Mouse (Mus musculus) midbrain, postnatal 0 days (tissue): ENCODE data around the gene Kif26a. TPM values are rescaled to one million over a fixed set of nuclear protein-coding genes. Genes with fewer than 3 reads are reported as not detected.
A peak's percentile ranks its signal among the peaks of the same experiment; 100 is the strongest.

Source experiments
- ATAC-seq: fragments of 200-750 bp; cut with Nextera tagmentation; 2 replicates; pipeline ENCODE4 v1.8.0; 2017; ENCODE audit warnings: moderate number of reproducible peaks, mild to moderate bottlenecking, moderate TSS enrichment, moderate library complexity; ENCODE audit not compliant: low FRiP score
- DNase-seq: peaks from one replicate; pipeline ENCODE4 v3.0.0-alpha.2; 2015; ENCODE audit warnings: low spot score
- H3K27ac ChIP-seq: fragments of 300-500 bp; sonication (generic); 2 replicates; pipeline ENCODE4 v1.5.1; 2014; ENCODE audit warnings: low read depth, mild to moderate bottlenecking, low read length, mixed read lengths
- H3K27me3 ChIP-seq: fragments of 300-500 bp; sonication (generic); 2 replicates; pipeline ENCODE4 v1.6.1; 2014; ENCODE audit warnings: low read length, control low read depth, mixed read lengths; ENCODE audit not compliant: insufficient read depth
- H3K36me3 ChIP-seq: fragments of 300-500 bp; sonication (generic); 2 replicates; pipeline ENCODE4 v1.6.1; 2014; ENCODE audit warnings: low read length, control low read depth, mixed read lengths; ENCODE audit not compliant: insufficient read depth
- H3K4me1 ChIP-seq: fragments of 300-500 bp; sonication (generic); 2 replicates; pipeline ENCODE4 v1.6.1; 2014; ENCODE audit warnings: mild to moderate bottlenecking, control low read depth, antibody characterized with exemption, low read length, mixed read lengths; ENCODE audit not compliant: insufficient read depth
- H3K4me2 ChIP-seq: fragments of 300-500 bp; sonication (generic); 2 replicates; pipeline ENCODE4 v1.6.1; 2014; ENCODE audit warnings: low read depth, mild to moderate bottlenecking, low read length, mixed read lengths; ENCODE audit not compliant: poor library complexity, severe bottlenecking
- H3K4me3 ChIP-seq: fragments of 300-500 bp; sonication (generic); 2 replicates; pipeline ENCODE4 v1.5.1; 2014; ENCODE audit warnings: low read depth, mild to moderate bottlenecking, low read length, moderate library complexity
- H3K9ac ChIP-seq: fragments of 300-500 bp; sonication (generic); replicated peaks from 2 replicates; pipeline ENCODE4 v1.6.1; 2014; ENCODE audit warnings: mild to moderate bottlenecking, low read length, moderate library complexity, mixed read lengths; ENCODE audit not compliant: poor library complexity, severe bottlenecking
- H3K9me3 ChIP-seq: fragments of 300-500 bp; sonication (generic); 2 replicates; pipeline ENCODE4 v1.6.1; 2016; ENCODE audit warnings: low read length, control low read depth
- CTCF ChIP-seq: IDR thresholded peaks from 2 replicates; pipeline ENCODE4 v1.5.1; 2016; ENCODE audit warnings: antibody characterized with exemption, mild to moderate bottlenecking
- WGBS: fragments of 180-500 bp; shearing (Covaris S2); extraction: QIAGEN DNeasy Blood & Tissue Kit; methylation state at CpG from one replicate; pipeline ENCODE4 v1.1.7; 2014; 5-methylcytosine and 5-hydroxymethylcytosine counted together
- polyA plus RNA-seq: library from polyadenylated mRNA; unstranded; fragments of >200 nt; fragmentation: Nextera tagmentation; extraction: Ambion mirVana; gene quantifications from 2 replicates; pipeline ENCODE4 v1.2.1, GENCODE M21; 2015
- total RNA-seq: library from RNA; depleted of rRNA; stranded (reverse); fragments of >200 nt; gene quantifications from 2 replicates; pipeline ENCODE4 v1.2.3, GENCODE M21; 2014

Kif26a gene
- total and polyA plus RNA-seq, 2 experiments from 2014 or later, result 2.4 to 26.5 TPM

GRCm38 (mm10) chr12:112217021-112217420 is 71.0 kb downstream of the Kif26a start:
- H3K36me3 ChIP-seq, result no peaks in the 10 kb centered on the region
- no peak overlapping the region for H3K4me2 ChIP-seq
- no peak overlapping the region for H3K9ac ChIP-seq
- H3K4me1 ChIP-seq, result peaks cover 5% of the 10 kb centered on the region; the same call in 1 of the 2 replicates
- no peak for TF ChIP-seq CTCF
- H3K27ac ChIP-seq, result no peak overlapping the region
- no peaks in the 10 kb centered on the region for H3K27me3 ChIP-seq
- WGBS, result 31% methylated on average over 7 of the region's 7 CpGs
- no peak for ATAC-seq
- H3K9me3 ChIP-seq, result no peaks in the 10 kb centered on the region
- H3K4me3 ChIP-seq, result no peak overlapping the region
- DNase-seq, result peak; percentile 57

DNA sequence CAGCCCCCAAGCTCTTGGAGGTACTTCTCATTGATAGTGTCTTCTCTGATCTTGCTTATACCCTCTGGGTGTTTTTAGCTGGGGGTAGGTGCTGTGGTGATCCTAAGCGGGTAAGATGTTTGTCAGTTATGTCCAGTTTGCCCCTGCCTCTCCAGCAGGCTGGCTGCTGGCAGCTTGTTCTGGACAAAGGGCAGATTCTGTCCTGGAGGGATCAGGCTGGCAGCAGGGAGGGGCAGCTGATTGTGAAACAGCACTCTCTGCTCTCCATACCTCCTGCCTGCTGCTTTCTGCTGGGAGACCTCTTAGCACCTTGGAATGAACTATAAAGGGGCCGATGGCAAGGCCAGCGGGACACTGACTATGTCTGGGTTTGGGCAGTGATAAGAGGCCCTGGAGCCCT is 71.7 kb downstream of the Kif26a start:
- Histone ChIP-seq H3K27me3 (no peaks in the 10 kb centered on the region), H3K4me1 (peaks cover 5% of the 10 kb centered on the region; the same call in 1 of the 2 replicates), H3K9me3 (no peaks in the 10 kb centered on the region), H3K4me2 (no peak overlapping the region), H3K36me3 (no peaks in the 10 kb centered on the region), H3K27ac (no peak overlapping the region), H3K4me3 (no peak overlapping the region), H3K9ac (no peak overlapping the region)
- ATAC-seq, result no peak
- no peak for DNase-seq
- 70% methylated on average over 3 of the region's 3 CpGs for WGBS
- TF ChIP-seq CTCF, result no peak

DNA sequence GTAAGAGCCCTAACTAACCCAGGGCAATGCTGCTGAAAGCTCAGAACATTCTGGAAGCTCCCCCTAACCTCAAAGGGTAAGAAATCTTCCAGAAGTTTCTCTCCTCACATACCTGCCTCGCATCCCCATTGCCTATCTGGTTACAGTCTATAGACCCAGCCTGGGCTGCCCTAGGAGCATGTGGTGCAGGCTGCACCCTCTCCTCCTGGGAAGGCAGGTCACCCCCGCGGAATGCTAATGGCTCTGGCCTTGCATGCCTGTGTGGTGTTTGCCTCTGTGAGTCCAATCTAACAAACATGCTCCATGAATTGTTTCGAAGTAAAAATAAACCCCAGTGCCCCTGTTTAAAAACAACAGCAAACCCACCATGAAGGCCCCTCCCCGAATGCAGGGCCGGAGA is 75.3 kb downstream of the Kif26a start:
- H3K27ac ChIP-seq, result no peak overlapping the region
- no peak for ATAC-seq
- no peaks in the 10 kb centered on the region for H3K27me3 ChIP-seq
- H3K4me3 ChIP-seq, result no peak overlapping the region
- H3K9ac ChIP-seq, result no peak overlapping the region
- no peaks in the 10 kb centered on the region; the same call in 1 of the 2 replicates for H3K4me1 ChIP-seq
- WGBS, result 37% methylated on average over 6 of the region's 6 CpGs
- DNase-seq, result no peak
- H3K36me3 ChIP-seq, result no peaks in the 10 kb centered on the region
- H3K9me3 ChIP-seq, result no peaks in the 10 kb centered on the region
- no peak overlapping the region for H3K4me2 ChIP-seq
- no peak for TF ChIP-seq CTCF

DNA sequence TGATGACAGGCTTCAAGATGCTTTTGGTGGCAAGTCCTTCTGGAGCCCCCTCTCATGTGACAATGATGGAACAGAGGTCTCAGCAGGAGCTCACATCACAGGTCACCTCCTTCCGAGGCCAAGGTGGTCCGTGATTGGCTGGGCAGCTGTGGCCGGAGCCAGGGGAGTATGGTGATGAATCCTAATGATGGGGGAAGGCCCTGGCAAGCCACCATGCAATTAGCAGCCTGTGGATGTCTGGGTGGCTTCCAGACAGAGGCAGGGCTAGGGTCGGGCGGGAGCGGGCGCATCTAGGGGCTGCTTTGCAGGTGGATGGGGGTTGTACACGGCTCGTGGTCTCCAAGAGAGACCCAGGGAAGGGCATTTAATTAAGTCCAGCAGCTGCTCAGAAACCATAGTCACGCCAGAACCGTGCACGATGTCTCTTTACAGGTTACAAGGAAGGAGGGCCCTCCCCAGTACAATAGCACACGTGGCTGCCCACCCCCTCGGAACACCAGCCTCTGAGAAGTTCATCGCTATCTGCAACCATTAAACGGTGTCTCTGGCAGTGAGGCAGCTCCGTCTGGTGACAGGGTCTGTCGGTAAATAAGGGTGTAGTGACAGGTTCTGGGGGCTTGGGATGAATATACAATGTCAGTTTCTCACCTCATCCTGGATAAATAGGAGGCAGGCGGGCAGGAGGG is 75.9 kb downstream of the Kif26a start:
- Histone ChIP-seq H3K27ac (no peak overlapping the region; the same call in 1 of the 2 replicates), H3K27me3 (no peaks in the 10 kb centered on the region), H3K4me1 (no peaks in the 10 kb centered on the region; the same call in 1 of the 2 replicates), H3K9ac (0 out of 2 replicates have a peak overlapping the region, but pooled peaks have one; percentile 24), H3K9me3 (no peaks in the 10 kb centered on the region), H3K36me3 (no peaks in the 10 kb centered on the region), H3K4me2 (no peak overlapping the region), H3K4me3 (no peak overlapping the region)
- DNase-seq (peak; percentile 84), ATAC-seq (peak; percentile 62; the same call in 1 of the 2 replicates)
- WGBS, result 13% methylated on average over 19 of the region's 19 CpGs
- TF ChIP-seq CTCF, result no peak

DNA sequence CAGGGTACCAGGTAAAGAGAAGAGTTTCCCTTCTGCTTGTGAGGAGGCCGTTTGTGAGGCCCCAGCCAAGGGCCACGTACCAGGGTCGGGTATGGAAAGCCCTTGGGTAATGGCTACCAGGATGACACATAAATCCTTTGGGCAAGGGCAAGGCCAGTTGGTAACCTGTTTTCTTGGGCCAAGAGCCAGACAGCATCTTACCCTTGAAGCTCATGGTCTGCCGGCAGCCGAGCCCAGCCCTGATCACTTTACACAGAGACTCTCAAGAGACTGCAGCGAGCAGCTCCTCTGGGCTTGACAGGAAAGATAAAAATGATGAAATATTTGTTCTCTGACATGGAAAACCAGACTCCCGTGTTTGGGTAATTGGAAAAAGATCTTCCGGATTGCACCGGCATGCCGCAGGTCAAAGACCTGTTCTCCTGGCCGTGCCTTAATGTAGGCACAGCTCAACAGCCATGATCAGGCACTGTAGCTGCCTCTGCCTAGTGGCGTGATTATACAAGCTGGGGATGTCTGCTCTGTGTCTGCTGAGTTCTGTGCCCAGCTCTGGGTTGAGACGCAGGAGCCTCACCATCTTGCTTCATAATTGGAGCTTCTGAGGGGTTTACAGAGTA is 77.8 kb downstream of the Kif26a start:
- Histone ChIP-seq H3K36me3 (no peaks in the 10 kb centered on the region), H3K27ac (no peak overlapping the region), H3K9ac (no peak overlapping the region), H3K9me3 (no peaks in the 10 kb centered on the region), H3K27me3 (no peaks in the 10 kb centered on the region), H3K4me3 (no peak overlapping the region), H3K4me1 (no peaks in the 10 kb centered on the region), H3K4me2 (no peak overlapping the region)
- 76% methylated on average over 13 of the region's 13 CpGs for WGBS
- no peak for DNase-seq
- no peak for TF ChIP-seq CTCF
- ATAC-seq, result no peak

DNA sequence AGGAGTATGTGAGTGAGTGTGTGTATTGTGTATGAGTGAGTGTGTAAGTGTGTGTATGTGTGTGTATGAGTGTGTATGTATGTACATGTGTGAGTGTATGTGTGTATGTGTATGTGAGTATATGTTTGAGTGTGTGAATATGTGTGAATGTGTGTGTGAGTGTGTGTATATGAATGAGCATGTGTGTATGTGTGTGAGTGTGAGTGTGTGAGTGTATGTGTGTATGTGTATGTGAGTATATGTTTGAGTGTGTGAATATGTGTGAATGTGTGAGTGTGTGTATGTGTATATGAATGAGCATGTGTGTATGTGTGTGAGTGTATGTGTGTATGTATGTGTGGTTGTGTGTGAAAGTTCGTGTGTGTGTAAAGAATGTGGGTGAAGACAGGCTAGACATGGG is 80.2 kb downstream of the Kif26a start:
- H3K9me3 ChIP-seq, result no peaks in the 10 kb centered on the region
- H3K9ac ChIP-seq, result no peak overlapping the region
- ATAC-seq (no peak), DNase-seq (no peak)
- no peaks in the 10 kb centered on the region; the same call in 1 of the 2 replicates for H3K4me1 ChIP-seq
- no peaks in the 10 kb centered on the region for H3K36me3 ChIP-seq
- no peak overlapping the region for H3K27ac ChIP-seq
- H3K4me3 ChIP-seq, result no peak overlapping the region
- H3K4me2 ChIP-seq, result no peak overlapping the region
- TF ChIP-seq CTCF, result no peak
- WGBS, result 82% methylated on average over 1 of the region's 1 CpGs
- H3K27me3 ChIP-seq, result no peaks in the 10 kb centered on the region
